Mouse (Mus musculus) liver, embryonic 15.5 days (tissue): ENCODE data around the gene Epb41l4b. TPM values are rescaled to one million over a fixed set of nuclear protein-coding genes. Genes with fewer than 3 reads are reported as not detected.
A peak's percentile ranks its signal among the peaks of the same experiment; 100 is the strongest.

Source experiments
- ATAC-seq: fragments of 200-750 bp; cut with Nextera tagmentation; 2 replicates; pipeline ENCODE4 v1.8.0; 2017; ENCODE audit warnings: moderate number of reproducible peaks, mild to moderate bottlenecking, moderate library complexity; ENCODE audit not compliant: insufficient read depth
- H3K27ac ChIP-seq: fragments of 300-500 bp; sonication (generic); replicated peaks from 2 replicates; pipeline ENCODE4 v1.5.1; 2015; ENCODE audit warnings: mild to moderate bottlenecking, inconsistent platforms
- H3K27me3 ChIP-seq: fragments of 300-500 bp; sonication (generic); 2 replicates; pipeline ENCODE4 v1.6.1; 2015; ENCODE audit warnings: mild to moderate bottlenecking, inconsistent platforms
- H3K36me3 ChIP-seq: fragments of 300-500 bp; sonication (generic); replicated peaks from 2 replicates; pipeline ENCODE4 v1.6.1; 2015; ENCODE audit warnings: moderate library complexity, mild to moderate bottlenecking, inconsistent platforms
- H3K4me1 ChIP-seq: fragments of 300-500 bp; sonication (generic); replicated peaks from 2 replicates; pipeline ENCODE4 v1.6.1; 2015; ENCODE audit warnings: inconsistent platforms
- H3K4me2 ChIP-seq: fragments of 300-500 bp; sonication (generic); 2 replicates; pipeline ENCODE4 v1.6.1; 2015; ENCODE audit warnings: moderate library complexity, mild to moderate bottlenecking, inconsistent platforms
- H3K4me3 ChIP-seq: fragments of 300-500 bp; sonication (generic); replicated peaks from 2 replicates; pipeline ENCODE4 v1.5.1; 2015; ENCODE audit warnings: mild to moderate bottlenecking, inconsistent platforms
- H3K9ac ChIP-seq: fragments of 300-500 bp; sonication (generic); 2 replicates; pipeline ENCODE4 v1.6.1; 2015; ENCODE audit warnings: moderate library complexity, mild to moderate bottlenecking, inconsistent platforms
- H3K9me3 ChIP-seq: fragments of 300-500 bp; sonication (generic); replicated peaks from 2 replicates; pipeline ENCODE4 v1.6.1; 2016; ENCODE audit warnings: inconsistent platforms
- WGBS: fragments of 180-500 bp; shearing (Covaris S2); methylation state at CpG from one replicate; pipeline ENCODE4 v1.1.7; 2015; ENCODE audit warnings: mixed read lengths; ENCODE audit not compliant: insufficient replicate concordance; 5-methylcytosine and 5-hydroxymethylcytosine counted together
- polyA plus RNA-seq: library from polyadenylated mRNA; unstranded; fragments of >200 nt; fragmentation: Nextera tagmentation; extraction: Ambion mirVana; gene quantifications from 2 replicates; pipeline ENCODE4 v1.2.1, GENCODE M21; 2015

The Epb41l4b gene
- polyA plus RNA-seq, 1 experiment from 2014 or later: 2.0 TPM

DNA sequence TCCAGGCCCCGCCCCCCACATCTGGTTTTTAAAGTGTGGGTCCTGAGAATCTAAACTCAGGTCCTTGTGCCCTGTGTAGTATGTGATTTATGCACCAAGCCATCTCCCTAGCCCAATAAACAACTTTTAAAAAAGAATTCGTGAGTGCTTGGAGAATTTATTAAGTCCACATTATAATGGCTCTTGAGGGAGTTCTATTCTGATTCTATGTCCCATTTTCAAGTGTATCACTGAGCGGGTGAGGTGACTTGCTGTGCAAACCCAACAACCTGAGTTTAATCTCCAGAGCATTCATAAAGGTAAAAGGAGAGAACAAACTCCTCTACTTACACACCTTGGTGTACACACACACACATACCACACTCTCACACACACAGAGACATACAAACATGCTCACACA lies 25.4 kb upstream of the Epb41l4b start:
- 72% methylated on average over 3 of the region's 3 CpGs for WGBS
- Histone ChIP-seq H3K4me2 (no peak overlapping the region), H3K27me3 (peaks cover 10% of the 10 kb centered on the region; the same call in 1 of the 2 replicates), H3K9me3 (no peaks in the 10 kb centered on the region), H3K9ac (no peak overlapping the region), H3K27ac (no peak overlapping the region), H3K4me3 (no peak overlapping the region), H3K36me3 (no peaks in the 10 kb centered on the region), H3K4me1 (peaks cover 23% of the 10 kb centered on the region)
- ATAC-seq: no peak

DNA sequence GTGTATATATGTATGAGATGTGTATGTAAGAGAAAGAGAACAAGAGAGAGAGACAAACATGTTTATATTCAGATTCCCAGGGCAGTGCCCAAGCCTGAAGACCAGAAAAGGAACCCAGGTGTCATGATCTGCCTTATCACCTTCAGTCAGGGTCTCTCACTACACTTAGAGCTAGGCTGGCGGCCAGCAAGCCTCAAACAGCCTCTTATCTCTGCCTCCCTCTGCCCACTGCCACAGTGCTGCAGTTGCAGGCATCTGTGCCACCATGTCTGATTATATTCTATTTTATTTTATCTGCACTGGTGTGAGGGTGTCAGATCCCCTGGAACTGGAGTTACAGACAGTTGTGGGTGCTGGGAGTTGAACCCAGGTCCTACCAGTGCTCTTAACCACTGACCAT lies 25.0 kb upstream of the Epb41l4b start:
- H3K9ac ChIP-seq: no peak overlapping the region
- peaks cover 10% of the 10 kb centered on the region; the same call in 1 of the 2 replicates for H3K27me3 ChIP-seq
- H3K4me2 ChIP-seq: no peak overlapping the region
- no peak overlapping the region for H3K27ac ChIP-seq
- no peak overlapping the region for H3K4me3 ChIP-seq
- peaks cover 23% of the 10 kb centered on the region for H3K4me1 ChIP-seq
- peak; percentile 75 for ATAC-seq
- H3K36me3 ChIP-seq: no peaks in the 10 kb centered on the region
- H3K9me3 ChIP-seq: no peaks in the 10 kb centered on the region
- 21% methylated on average over 1 of the region's 1 CpGs for WGBS

DNA sequence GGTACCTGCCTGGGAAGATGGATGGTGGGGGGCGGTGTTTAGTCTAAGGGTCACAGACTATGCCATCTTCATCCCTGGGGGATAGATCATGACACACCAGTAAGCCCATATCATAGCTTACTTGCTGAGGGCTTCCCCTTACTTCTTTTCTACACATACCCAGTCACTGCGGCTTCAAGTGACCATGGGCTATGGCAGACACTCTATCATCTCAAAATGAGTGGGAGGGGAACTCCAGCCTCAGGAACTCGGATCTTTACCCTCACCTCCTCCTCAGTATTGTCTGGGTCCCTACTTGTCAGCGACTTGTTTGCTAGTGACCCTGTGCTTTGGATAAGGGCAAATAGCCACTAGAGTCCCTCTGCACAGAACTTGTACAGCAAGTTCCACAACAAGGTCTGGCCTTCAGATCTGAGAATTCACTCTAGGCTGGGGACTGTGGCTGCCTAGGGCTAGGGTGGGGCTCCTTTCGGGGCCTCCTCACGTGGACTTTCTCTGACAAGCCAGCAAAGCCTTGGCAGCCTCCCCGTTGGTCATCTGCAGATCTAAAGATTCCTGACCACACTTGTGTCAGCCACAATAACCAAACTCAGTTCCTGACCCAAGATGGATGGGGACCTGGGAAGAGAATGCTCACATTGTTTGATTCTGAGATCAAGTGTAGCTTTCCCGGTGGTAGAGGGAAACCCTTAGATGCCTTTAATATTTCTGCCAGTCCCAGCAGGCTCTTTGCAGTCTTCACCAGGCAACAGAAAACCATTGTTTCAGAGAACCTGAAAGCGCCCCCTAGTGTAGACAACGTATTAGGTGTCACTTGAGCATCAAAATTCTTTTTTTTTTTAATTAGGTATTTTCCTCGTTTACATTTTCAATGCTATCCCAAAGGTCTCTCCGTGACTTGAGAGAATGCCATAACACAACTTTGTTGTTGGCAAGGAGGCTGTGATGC lies 24.0 kb upstream of the Epb41l4b start:
- WGBS: 36% methylated on average over 12 of the region's 12 CpGs
- no peak for ATAC-seq

DNA sequence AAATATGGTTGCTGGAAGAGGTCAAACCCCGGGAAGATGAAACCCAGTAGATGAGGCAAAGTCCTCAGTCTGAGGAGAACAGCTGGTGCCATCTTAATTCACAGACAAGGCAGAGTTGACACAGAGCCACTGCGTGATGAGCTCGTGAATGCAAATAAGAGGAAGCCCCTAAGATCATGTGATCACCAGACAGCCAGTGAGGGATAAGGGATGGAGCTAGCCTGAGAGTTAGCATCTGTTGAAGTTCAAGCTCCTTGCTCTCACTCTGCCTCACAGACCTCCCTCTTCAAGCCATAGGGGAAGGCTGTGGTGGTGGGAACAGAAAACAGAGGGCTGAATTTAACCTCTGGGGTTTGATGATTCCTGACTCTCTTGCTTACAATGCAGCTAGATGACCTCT lies 22.4 kb upstream of the Epb41l4b start:
- H3K27me3 ChIP-seq: peaks cover 13% of the 10 kb centered on the region; the same call in 1 of the 2 replicates
- H3K9ac ChIP-seq: no peak overlapping the region
- no peaks in the 10 kb centered on the region for H3K36me3 ChIP-seq
- WGBS: 39% methylated on average over 3 of the region's 3 CpGs
- H3K27ac ChIP-seq: no peak overlapping the region
- no peak overlapping the region for H3K4me3 ChIP-seq
- H3K4me2 ChIP-seq: no peak overlapping the region
- ATAC-seq: no peak
- no peaks in the 10 kb centered on the region for H3K9me3 ChIP-seq
- peaks cover 25% of the 10 kb centered on the region for H3K4me1 ChIP-seq

More for the DNA sequence above, 24.0 kb upstream of the Epb41l4b start:
- H3K4me1 ChIP-seq: peaks cover 23% of the 10 kb centered on the region
- no peaks in the 10 kb centered on the region for H3K9me3 ChIP-seq
- H3K9ac ChIP-seq: no peak overlapping the region
- no peak overlapping the region for H3K4me3 ChIP-seq
- no peaks in the 10 kb centered on the region for H3K36me3 ChIP-seq
- H3K27ac ChIP-seq: no peak overlapping the region
- H3K4me2 ChIP-seq: no peak overlapping the region
- H3K27me3 ChIP-seq: peaks cover 16% of the 10 kb centered on the region; the same call in 1 of the 2 replicates

DNA sequence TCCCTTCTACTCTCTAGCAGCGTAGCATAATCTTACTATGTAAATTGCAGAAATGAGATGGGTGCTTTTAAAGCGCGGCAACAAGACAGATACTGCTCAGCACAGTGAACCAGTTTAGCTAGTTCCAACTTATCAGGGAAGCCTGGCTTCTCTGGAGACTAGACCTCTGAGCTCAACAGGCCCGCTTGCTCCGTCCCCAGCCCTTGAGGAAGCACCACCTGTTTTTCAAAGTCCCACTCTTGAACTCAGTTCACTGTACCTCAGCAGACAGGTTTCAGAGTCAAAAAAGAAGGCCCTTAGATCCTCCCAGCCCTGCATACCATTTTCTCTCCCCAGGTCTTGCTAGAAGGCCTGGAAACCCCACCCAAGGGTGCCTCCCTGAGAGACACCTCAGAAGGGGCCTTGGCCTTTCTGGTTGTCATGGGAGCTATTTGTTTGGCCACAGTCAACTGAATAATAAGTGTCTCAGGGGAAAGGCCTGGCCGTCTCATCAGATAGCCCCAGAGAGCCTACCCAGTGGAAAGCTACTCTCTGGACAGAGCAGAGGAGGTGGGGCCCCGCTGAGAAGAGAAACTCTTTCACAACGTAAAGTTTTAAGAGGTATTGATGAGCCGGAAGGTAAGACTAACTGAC lies 21.5 kb upstream of the Epb41l4b start:
- Histone ChIP-seq H3K4me3 (no peak overlapping the region), H3K4me1 (peaks cover 26% of the 10 kb centered on the region), H3K9ac (no peak overlapping the region), H3K27me3 (peaks cover 13% of the 10 kb centered on the region; the same call in 1 of the 2 replicates), H3K9me3 (no peaks in the 10 kb centered on the region), H3K36me3 (no peaks in the 10 kb centered on the region), H3K4me2 (no peak overlapping the region), H3K27ac (no peak overlapping the region)
- no peak for ATAC-seq
- WGBS: 79% methylated on average over 9 of the region's 9 CpGs

DNA sequence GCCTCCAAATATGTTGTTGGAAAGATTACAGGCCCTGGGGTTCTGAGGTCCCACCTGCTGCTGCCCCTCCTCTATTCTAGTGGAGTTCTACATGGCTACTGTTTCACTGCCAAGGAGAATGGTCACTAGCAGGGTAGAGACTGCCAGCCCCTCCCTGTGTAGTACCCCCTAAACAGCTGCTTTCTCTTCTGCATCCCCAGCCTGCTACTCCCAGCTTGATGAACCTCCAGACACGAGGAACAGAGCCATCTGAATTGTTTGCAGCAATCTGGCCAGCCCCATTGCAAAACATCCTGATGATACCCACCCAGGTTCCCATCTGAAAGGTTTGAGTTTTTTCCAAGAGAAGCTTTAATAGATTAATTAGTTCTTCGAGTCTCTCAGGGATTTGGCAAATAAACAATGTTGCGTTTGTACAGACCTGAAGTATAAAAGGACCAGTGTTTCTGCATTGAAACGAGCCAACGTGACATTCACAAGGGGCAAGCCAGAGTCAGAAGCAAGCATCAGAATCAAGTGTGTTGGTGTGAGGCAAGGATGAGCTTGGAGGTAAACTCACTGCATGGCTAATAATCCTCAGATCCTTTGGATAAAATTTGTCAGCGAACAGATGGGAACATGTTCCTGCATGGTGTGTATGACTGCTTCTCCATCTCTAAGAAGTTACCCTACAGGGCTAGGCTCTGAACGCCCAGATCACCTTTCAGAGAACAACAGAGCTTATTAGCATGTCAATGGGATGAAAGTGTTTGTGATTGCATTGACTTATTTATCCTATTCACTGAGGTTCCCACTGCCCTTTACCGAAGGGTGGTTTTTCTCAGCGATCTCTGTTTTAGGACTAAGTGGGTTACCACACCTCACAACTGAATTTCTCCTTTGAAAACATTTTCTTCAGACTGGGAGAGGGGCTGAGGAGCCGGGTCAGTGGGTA lies 19.8 kb upstream of the Epb41l4b start:
- Histone ChIP-seq H3K36me3 (no peaks in the 10 kb centered on the region), H3K4me3 (no peak overlapping the region), H3K27me3 (peaks cover 13% of the 10 kb centered on the region; the same call in 1 of the 2 replicates), H3K27ac (no peak overlapping the region), H3K4me2 (no peak overlapping the region), H3K9ac (no peak overlapping the region), H3K4me1 (peaks cover 21% of the 10 kb centered on the region; the same call in 1 of the 2 replicates), H3K9me3 (no peaks in the 10 kb centered on the region)
- 39% methylated on average over 10 of the region's 10 CpGs for WGBS
- no peak for ATAC-seq

DNA sequence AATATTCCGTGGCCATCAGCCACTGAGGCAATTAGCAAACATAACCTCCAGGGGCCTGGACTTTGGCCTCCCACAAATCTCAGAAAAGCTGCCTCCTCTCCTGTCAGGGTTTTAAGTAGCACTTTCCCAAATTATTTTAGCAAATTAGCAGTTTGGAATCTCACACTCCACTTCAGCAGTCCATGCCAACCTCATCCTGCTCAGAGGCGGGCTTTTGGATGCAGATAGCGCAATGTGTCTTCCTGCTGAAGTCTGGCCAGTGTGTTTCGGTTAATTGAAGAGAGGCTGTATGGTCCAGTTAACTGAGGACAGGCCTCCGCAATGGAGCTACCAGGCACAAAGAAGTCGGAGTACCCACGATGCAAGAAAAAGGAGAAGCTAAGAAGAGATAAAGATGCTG lies 17.3 kb upstream of the Epb41l4b start:
- 70% methylated on average over 7 of the region's 7 CpGs for WGBS
- no peak overlapping the region for H3K27ac ChIP-seq
- no peak for ATAC-seq

DNA sequence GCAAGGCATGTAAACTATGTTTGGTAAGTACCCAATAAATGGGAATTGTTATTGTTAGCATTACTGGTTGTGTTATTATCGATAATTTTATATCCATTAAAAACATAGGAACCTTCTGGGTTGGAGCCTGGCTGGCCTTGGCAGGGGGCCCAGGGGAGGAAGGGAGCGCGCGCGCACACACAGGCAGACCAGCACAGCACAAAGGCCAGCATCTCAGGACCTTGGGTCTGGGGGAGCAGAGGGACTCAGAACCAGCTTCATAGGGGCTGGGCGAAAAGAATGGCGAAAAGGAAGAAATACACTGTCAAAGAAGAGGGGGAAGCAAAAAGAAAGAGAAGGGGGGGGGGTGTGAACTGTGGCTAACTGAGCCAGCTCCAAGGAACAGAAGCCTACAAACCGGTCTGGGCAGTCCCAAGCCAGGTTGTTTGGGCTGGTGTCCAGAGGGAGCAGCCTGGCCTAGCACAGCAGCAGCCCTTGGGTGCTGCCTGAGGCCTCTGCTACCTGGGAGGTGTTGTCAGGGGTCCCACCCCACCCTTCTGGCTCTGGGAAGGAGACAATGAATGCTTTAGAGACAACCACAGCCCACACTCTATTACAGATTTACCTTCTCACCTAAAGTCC lies 13.4 kb upstream of the Epb41l4b start:
- ATAC-seq: no peak
- no peaks in the 10 kb centered on the region for H3K9me3 ChIP-seq
- H3K4me1 ChIP-seq: peaks cover 42% of the 10 kb centered on the region
- H3K9ac ChIP-seq: no peak overlapping the region
- no peaks in the 10 kb centered on the region for H3K36me3 ChIP-seq
- H3K27me3 ChIP-seq: no peaks in the 10 kb centered on the region
- no peak overlapping the region for H3K4me3 ChIP-seq
- WGBS: 82% methylated on average over 8 of the region's 8 CpGs
- H3K4me2 ChIP-seq: no peak overlapping the region
- no peak overlapping the region for H3K27ac ChIP-seq

More for the DNA sequence above, 17.3 kb upstream of the Epb41l4b start:
- Histone ChIP-seq H3K36me3 (no peaks in the 10 kb centered on the region), H3K4me3 (no peak overlapping the region), H3K4me2 (no peak overlapping the region), H3K4me1 (peaks cover 12% of the 10 kb centered on the region; the same call in 1 of the 2 replicates), H3K9ac (no peak overlapping the region), H3K9me3 (no peaks in the 10 kb centered on the region), H3K27me3 (peaks cover 13% of the 10 kb centered on the region; the same call in 1 of the 2 replicates)

DNA sequence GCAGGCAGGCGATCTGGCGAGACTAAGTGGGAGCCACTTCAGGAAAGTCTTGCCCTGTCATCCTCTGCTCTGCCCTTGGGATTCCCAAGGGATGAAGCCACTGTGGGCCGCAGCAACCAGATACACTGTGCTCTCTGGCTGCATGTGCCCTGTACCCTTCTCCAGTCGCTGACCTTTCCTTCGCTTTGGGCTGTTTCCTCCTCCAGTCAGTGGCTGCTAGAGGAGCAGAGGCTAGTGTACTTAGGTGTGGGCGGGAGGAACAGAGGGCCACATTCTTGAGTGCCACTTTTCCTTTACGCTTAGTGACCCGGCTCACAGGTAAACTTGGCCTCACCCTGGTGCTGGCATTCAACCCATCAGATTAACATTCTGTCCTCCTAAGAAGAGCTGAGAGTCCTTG lies 10.6 kb upstream of the Epb41l4b start:
- Histone ChIP-seq H3K27ac (peak overlapping the region; percentile 95), H3K9me3 (no peaks in the 10 kb centered on the region), H3K4me3 (peak overlapping the region; percentile 46), H3K36me3 (no peaks in the 10 kb centered on the region), H3K9ac (peak overlapping the region; percentile 64), H3K4me1 (peaks cover 39% of the 10 kb centered on the region), H3K27me3 (peaks cover 5% of the 10 kb centered on the region; the same call in 1 of the 2 replicates), H3K4me2 (peak overlapping the region; percentile 79)
- peak; percentile 69 for ATAC-seq
- WGBS: 45% methylated on average over 8 of the region's 8 CpGs
